Mouse (Mus musculus): ENCODE measurements around the gene Gm15114. TPM values are rescaled to one million over a fixed set of nuclear protein-coding genes. Genes with fewer than 3 reads are reported as not detected.

Gene Gm15114
- not detected in 2 replicates for polyA plus RNA-seq (2012; rRNA removed)

DNA sequence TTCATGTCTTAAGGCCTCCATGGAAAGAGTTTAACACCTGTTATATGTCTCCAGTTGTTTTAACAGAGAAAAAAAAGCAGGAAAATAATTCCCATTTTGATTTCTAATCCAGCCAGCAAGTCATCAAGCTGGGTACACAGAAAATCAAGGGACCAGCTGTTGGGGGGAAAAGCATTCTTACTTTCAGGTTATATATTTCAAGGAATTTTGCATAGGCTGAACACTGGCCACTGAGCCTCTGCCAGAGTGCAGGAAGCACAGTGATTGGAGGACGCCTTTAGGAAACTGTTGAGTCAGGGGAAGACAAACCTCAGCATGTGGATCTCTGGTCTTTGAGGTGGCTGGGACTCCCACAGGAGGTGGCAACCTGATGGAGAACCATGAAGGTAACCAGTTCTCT is at the start of gene Gm15114:
Gene Gm15114 (plus strand): TSS at position 301 of the 400 bp plus-strand sequence.

Other genes with a start within 250 kb of the Gm15114 start
- gene Gm8334, start 126.2 kb downstream of the Gm15114 start, polyA plus RNA-seq (2012; rRNA removed): not detected in 2 replicates
- not detected in 2 replicates for gene Gm15127, start 174.6 kb downstream of the Gm15114 start, polyA plus RNA-seq (2012; rRNA removed)

Data from central nervous system, embryonic 11.5 days (tissue).